Mouse (Mus musculus) testis, postnatal 14 days (tissue): ENCODE data around the gene Aurkb.

Source experiments
- DNase-seq: peaks from one replicate; pipeline ENCODE4 v3.0.0; 2021; ENCODE audit warnings: low spot score

Aurkb gene

GRCm38 (mm10) chr11:69064259-69065133 lies 19.0 kb downstream of the Aurkb start:
- no peak for DNase-seq

- DNase-seq = no peak
Observed at GRCm38 (mm10) chr11:69065394-69065925, 20.0 kb downstream of the Aurkb start.

- no peak for DNase-seq
Observed at GRCm38 (mm10) chr11:69066163-69066861, 20.9 kb downstream of the Aurkb start.

- DNase-seq = peak; percentile 80
Observed at GRCm38 (mm10) chr11:69066956-69067355, 21.5 kb downstream of the Aurkb start.

GRCm38 (mm10) chr11:69067601-69068000 lies 22.2 kb downstream of the Aurkb start:
- peak; percentile 64 for DNase-seq

- no peak for DNase-seq
Observed at GRCm38 (mm10) chr11:69070093-69070492, 24.6 kb downstream of the Aurkb start.

- peak; percentile 95 for DNase-seq
Observed at GRCm38 (mm10) chr11:69070590-69071222, 25.3 kb downstream of the Aurkb start, which contains the start of gene Tmem107. Tmem107 (plus strand) TSS chr11:69070806.

GRCm38 (mm10) chr11:69071262-69071661 lies 25.8 kb downstream of the Aurkb start:
- DNase-seq = no peak

GRCm38 (mm10) chr11:69072234-69072633 lies 26.8 kb downstream of the Aurkb start:
- DNase-seq = no peak

GRCm38 (mm10) chr11:69072666-69073064 lies 27.2 kb downstream of the Aurkb start:
- DNase-seq = no peak

- peak; percentile 89 for DNase-seq
Observed at GRCm38 (mm10) chr11:69073065-69073888, 27.8 kb downstream of the Aurkb start.

GRCm38 (mm10) chr11:69073951-69074775 lies 28.7 kb downstream of the Aurkb start:
- no peak for DNase-seq

GRCm38 (mm10) chr11:69074776-69075069 lies 29.3 kb downstream of the Aurkb start:
- no peak for DNase-seq

- no peak for DNase-seq
Observed at GRCm38 (mm10) chr11:69075764-69076479, 30.5 kb downstream of the Aurkb start.

- DNase-seq = no peak
Observed at GRCm38 (mm10) chr11:69076572-69076971, 31.1 kb downstream of the Aurkb start.

GRCm38 (mm10) chr11:69077316-69077715 lies 31.9 kb downstream of the Aurkb start:
- DNase-seq = no peak

- no peak for DNase-seq
Observed at GRCm38 (mm10) chr11:69078041-69078440, 32.6 kb downstream of the Aurkb start.

- DNase-seq = no peak
Observed at GRCm38 (mm10) chr11:69078805-69079438, 33.5 kb downstream of the Aurkb start.

- no peak for DNase-seq
Observed at GRCm38 (mm10) chr11:69080102-69080854, 34.8 kb downstream of the Aurkb start.
